Mouse (Mus musculus): ENCODE measurements around the gene Nek8.
A peak's percentile ranks its signal among the peaks of the same experiment; 100 is the strongest.

The Nek8 gene

DNA sequence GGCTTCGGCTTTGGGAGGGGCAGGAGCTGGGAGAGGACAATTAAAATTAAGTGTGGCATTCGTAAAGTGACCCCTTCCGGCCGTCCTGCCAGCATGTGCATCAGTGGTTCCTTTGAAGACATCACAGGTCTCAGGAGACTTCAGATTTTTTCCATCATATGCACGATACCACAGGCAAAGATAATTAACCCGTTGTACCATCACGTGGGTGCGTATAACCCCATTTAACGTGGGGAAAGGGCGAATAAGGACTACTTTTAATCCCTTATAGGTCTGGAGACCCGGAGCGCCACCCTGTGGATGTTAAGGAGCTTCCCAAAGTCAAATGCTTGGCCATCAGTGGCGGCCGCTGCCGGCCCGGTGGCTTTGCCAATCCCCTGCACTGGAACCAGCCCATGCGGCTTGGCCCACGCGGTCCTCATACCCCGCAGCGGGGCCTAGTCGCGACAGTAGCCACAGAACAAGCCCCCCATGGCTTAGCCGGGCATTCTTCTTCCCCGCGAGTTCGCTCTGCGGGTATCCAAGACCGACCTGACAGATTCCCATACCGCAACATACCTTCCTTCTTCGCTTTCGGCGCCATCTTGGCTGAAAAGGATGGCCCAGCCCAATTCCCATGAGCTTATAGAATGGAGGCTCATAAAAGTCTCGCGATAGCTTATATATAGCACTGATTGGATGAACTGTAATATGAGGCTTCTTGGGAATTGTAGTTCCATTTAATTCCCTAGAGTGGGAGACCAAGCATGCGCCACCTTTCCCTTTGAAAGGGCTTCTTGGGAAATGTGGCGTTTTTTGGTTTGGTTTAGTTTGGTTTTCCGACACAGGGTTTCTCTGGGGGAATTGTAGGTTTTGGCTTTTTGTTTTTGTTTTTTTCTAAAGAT, 6.7 kb upstream of the Nek8 start, which contains the start of gene Rpl23a:
TSS of gene Rpl23a (minus strand) at position 624 of the 884 bp plus-strand sequence.
- DNase-seq, result peak; percentile 90

GRCm38 (mm10) chr11:78182450-78182849, 6.0 kb upstream of the Nek8 start:
- DNase-seq, result no peak

DNA sequence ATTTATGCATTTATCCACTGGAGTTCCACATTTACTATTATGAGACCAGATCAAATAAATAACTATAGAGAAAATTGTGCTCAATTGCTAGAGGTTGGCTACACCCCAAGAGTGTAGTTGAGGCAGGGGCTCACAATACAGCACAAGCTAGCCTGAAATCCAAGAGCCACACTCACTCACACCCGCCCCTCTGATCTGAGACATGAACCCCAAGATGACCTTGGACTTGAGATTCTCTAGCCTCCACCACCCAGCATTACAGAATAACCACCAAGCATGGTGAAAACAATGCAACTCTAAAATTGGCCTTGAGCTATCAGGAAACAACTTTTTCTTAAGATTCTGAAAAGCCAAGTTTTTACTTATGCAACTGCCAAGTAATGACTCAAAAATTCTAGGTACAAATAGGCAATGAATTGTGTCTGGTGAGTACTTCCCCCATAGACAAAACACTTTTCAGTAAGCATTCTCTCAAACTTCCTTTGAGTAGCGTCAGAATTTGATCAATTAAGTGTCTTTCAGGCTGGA, 5.4 kb upstream of the Nek8 start:
- no peak for DNase-seq

- DNase-seq, result no peak
Measured at GRCm38 (mm10) chr11:78180081-78180761, 3.7 kb upstream of the Nek8 start.

- DNase-seq, result no peak
Measured at GRCm38 (mm10) chr11:78179438-78179999, 3.0 kb upstream of the Nek8 start.

DNA sequence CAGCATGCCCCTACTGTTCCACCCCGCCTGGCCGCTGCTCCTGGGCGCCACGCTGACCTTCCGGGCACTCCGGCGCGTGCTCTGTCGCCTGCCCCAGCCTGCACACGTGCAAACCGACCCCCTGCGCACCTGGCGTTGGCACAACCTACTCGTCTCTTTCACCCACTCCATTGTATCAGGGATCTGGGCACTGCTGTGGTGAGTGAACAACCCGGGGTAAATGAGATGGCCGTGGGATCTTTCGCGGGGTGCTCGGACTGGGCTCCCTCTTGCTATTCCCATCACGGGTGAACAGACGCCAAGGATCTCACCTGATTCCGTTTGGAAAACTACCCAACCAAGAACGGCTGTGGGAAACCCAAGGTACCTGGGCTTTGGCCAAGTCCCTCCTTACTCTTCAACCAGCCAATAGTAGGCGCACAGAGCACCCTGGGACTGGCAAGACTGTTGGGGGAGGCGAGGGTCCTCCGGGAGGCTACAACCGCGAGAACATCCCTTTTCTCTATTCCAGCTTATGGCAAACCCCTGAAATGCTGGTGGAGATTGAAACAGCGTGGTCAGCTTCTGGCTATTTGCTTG, 2.5 kb upstream of the Nek8 start:
- DNase-seq, result peak; percentile 90

DNA sequence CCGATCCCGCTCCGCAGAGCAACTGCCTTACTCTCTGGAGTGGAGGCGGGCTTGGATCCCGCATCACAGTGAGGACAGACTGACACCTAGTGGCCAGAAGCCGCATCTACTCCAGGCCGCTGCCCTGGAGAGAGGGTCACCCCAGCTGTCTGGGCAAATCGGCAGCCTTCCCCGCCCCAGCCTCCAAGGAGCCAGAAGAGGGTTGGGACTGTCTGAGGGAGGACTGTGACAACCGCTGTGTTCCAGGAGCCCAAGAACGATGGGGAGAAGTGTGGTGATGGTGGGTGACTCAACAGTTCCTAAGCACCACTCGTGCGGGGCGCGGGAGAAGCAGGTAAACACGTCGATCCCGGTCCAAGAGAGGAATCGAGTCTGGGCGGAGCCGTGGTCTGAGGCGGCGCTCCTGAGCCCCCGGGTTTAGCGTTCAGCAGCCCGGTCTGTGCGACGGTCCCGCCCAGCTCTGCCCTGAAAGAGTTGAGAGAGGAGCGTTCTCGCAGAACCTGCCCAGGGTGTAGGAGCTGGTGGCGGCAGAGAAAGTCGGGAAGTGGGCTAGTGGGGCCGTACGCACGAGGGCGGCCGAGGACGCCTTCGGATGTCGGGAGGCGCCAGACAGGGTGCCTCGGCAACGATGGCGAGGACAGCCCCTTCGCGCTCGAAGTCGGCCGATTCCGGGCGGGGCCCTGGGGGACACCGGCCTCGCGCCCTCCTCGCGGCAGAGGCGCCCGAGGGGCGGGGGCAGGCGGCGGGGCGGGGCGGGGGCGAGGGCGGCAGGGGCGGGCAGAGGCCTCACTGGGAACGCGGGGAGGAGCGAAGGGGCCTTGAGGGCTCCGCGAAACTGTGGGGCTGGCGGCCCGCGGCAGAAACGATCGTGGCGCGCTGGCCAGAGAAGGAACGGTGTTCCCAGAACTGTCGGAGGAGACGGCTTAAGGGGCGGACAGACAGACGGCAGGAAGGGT, 1.7 kb upstream of the Nek8 start:
- peak; percentile 97 for DNase-seq

GRCm38 (mm10) chr11:78177437-78177836, 962 bp upstream of the Nek8 start:
- DNase-seq, result peak; percentile 96

GRCm38 (mm10) chr11:78176905-78177331, 443 bp upstream of the Nek8 start:
- no peak for DNase-seq

GRCm38 (mm10) chr11:78175771-78176401, 589 bp downstream of the Nek8 start:
- no peak for DNase-seq

- no peak for DNase-seq
Measured at GRCm38 (mm10) chr11:78174506-78174905, 2.0 kb downstream of the Nek8 start.

DNA sequence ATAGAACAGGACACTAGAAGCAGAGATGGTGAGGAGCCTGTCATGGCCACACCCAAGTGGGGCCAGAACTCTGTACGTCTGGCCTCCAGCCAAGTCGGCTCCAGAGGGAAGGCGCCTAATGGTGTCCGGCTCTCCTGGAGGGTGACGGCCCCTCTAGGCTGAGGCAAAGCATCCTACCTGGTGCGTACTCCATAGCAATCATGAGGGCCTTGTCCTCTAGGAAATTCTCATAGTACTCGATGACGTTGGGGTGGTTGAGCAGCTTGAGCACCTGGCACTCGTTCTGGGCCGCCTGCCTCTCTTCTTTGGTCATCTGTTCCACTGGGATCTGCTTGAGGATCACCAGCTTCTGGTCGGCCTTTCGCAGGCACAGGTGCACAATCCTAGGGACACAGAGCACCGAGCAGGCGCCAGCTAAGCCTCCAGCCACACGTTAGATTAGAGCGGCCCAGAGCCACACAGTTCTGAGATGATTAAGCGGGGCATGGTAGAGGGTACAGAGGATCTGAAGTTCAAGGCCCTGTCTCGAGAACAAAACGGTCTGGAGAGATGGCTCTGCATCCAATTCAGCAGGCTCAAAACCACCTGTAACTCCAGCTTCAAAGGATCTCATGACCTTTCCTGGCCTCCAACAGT, 3.6 kb downstream of the Nek8 start:
- DNase-seq, result no peak

GRCm38 (mm10) chr11:78172034-78172747, 4.3 kb downstream of the Nek8 start:
- DNase-seq, result no peak

DNA sequence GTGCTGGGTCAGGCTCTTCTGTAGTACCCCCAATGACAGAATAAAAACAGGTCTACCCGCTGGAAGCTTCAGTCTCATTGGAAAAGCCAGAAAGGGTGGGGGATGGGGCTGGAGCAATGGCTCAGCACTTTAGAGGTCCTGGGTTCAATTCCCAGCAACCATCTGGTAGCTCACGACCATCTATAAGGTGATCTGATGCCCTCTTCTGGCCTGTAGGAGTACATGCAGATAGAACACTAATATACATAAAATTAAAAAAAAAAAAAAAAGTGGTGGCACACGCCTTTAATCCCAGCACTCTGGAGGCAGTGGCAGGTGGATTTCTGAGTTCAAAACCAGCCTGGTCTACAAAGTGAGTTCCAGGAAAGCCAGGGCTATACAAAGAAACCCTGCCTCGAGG, 5.1 kb downstream of the Nek8 start:
- no peak for DNase-seq

DNA sequence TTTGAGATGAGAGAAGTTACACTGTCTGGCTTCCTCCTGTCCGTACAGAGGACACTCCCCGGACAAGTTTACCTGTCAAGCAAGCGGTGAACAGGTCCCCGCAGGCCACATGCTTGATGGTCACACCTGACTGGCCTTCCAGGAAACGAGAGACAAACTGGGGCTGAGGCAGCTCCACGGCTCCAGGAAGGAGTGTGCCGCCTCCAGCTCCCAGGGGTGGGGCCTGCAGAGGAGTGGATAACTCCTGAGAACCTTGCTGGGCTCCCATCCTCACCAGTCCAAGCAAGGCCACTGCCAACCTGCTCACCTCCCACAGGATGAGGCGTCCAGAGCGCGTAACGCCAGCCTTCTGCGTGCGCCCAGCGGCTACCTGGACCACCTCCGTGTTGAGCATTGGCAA, 6.2 kb downstream of the Nek8 start:
- DNase-seq, result peak; percentile 61

DNA sequence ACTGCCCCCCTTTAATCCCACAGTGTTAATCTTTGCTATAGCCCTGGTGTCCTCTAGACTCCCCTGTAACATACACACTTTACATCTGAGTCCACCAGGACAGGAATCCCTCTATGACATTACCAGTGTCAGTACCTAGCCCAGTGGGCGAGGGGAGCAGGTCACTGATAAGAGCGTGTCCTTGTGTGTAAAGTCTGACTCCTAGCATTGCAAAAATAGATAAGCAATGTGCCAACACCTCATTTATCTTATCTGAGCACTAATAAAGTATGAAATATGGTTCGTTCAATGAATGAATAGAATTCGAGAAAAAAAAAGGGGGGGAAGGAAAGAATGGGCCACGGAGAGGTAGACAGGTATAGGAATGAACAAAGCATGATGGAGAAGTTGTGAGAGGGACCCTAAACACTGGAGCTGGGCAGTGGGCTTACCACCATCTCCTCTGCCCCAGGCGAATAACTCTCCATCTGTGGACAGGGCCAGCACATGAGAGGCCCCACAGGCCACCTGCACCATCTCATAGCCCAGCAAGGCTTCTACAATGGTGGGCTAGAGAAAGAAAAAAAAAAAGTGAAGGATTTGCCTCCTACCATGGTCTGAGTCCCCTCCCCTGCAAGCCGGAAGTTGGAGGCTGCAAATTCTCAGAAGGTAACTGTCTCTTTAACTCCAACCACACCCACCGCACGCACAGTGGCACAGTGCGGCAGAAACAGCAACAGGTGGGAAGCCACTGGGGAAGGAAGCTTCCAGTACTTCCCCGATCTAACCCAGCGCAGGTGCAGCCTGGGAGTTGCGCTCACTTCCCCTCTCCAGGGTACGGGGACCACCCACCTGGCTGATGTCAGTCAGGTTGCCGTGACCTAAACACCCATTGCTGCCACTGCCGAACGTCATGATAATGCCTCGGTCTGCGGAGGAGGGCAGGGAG, 7.7 kb downstream of the Nek8 start:
- no peak for DNase-seq

DNA sequence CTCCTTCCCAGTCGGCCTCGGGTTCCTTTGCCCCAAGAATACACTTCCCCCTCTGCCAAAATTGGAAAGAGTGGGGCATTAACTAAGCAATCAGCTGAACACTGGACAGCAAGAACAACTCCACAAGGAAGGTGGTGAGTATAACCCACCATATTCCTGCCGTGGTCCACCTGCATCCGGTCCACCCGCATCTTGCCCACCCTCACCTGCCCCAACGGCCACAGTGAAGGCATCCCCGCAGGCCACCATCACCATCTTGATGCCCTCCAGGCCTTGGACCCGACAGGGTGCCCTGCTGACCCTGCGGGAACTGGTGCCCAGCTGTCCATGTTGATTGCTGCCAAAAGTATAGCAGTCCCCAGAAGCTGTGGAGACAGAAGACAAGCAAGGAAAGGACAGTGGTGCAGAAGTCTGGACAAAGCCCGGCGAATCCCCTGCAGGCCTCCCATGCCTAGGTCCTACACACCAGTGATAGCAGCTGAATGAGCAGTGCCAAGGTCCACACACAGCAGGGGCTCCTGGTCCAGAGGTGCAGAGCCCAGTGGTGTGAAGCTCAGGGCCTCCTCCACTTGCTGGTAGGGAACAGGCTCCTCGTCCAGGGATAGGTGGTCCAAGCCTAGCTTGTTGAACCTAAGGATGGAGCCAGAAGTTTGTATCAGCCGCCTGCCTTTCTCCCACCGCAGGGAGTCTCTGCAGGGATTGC, 9.1 kb downstream of the Nek8 start:
- DNase-seq, result no peak

GRCm38 (mm10) chr11:78166640-78167039, 9.8 kb downstream of the Nek8 start:
- DNase-seq, result no peak
